Mouse (Mus musculus) liver, embryonic 13.5 days (tissue): Measurements from ENCODE around the gene Ntm. TPM values are rescaled to one million over a fixed set of nuclear protein-coding genes. Genes with fewer than 3 reads are reported as not detected.

Experiments used
- ATAC-seq: fragments of 200-750 bp; cut with Nextera tagmentation; 2 replicates; pipeline ENCODE4 v1.8.0; 2017; ENCODE audit warnings: low read depth, mild to moderate bottlenecking, moderate number of reproducible peaks, moderate library complexity
- DNase-seq: peaks from one replicate; pipeline ENCODE4 v3.0.0; 2022
- H3K27ac ChIP-seq: fragments of 300-500 bp; sonication (generic); 2 replicates; pipeline ENCODE4 v1.5.1; 2015; ENCODE audit warnings: moderate library complexity, mild to moderate bottlenecking, inconsistent platforms
- H3K27me3 ChIP-seq: fragments of 300-500 bp; sonication (generic); 2 replicates; pipeline ENCODE4 v1.6.1; 2015; ENCODE audit warnings: mild to moderate bottlenecking, inconsistent platforms
- H3K36me3 ChIP-seq: fragments of 300-500 bp; sonication (generic); 2 replicates; pipeline ENCODE4 v1.6.1; 2015; ENCODE audit warnings: mild to moderate bottlenecking, inconsistent platforms
- H3K4me1 ChIP-seq: fragments of 300-500 bp; sonication (generic); replicated peaks from 2 replicates; pipeline ENCODE4 v1.6.1; 2015; ENCODE audit warnings: inconsistent platforms
- H3K4me2 ChIP-seq: fragments of 300-500 bp; sonication (generic); 2 replicates; pipeline ENCODE4 v1.6.1; 2015; ENCODE audit warnings: inconsistent platforms, mild to moderate bottlenecking, moderate library complexity
- H3K4me3 ChIP-seq: fragments of 300-500 bp; sonication (generic); replicated peaks from 2 replicates; pipeline ENCODE4 v1.5.1; 2015; ENCODE audit warnings: mild to moderate bottlenecking, inconsistent platforms
- H3K9ac ChIP-seq: fragments of 300-500 bp; sonication (generic); 2 replicates; pipeline ENCODE4 v1.6.1; 2015; ENCODE audit warnings: mild to moderate bottlenecking, inconsistent platforms
- H3K9me3 ChIP-seq: fragments of 300-500 bp; sonication (generic); replicated peaks from 2 replicates; pipeline ENCODE4 v1.6.1; 2016; ENCODE audit warnings: inconsistent platforms
- WGBS: fragments of 180-500 bp; shearing (Covaris S2); methylation state at CpG from one replicate; pipeline ENCODE4 v1.1.7; 2015; ENCODE audit not compliant: insufficient replicate concordance; 5-methylcytosine and 5-hydroxymethylcytosine counted together
- polyA plus RNA-seq: library from polyadenylated mRNA; unstranded; fragments of >200 nt; fragmentation: Nextera tagmentation; extraction: Ambion mirVana; gene quantifications from 2 replicates; pipeline ENCODE4 v1.2.1, GENCODE M21; 2015

Ntm gene
- polyA plus RNA-seq, 1 experiment from 2014 or later = 1.2 TPM

GRCm38 (mm10) chr9:29272861-29273260, 690.1 kb downstream of the Ntm start:
- 66% methylated on average over 3 of the region's 3 CpGs for WGBS

GRCm38 (mm10) chr9:29269988-29270387, 693.0 kb downstream of the Ntm start:
- H3K4me2 ChIP-seq = no peak overlapping the region
- H3K36me3 ChIP-seq = no peaks in the 10 kb centered on the region
- ATAC-seq (no peak), DNase-seq (no peak)
- no peaks in the 10 kb centered on the region for H3K9me3 ChIP-seq
- H3K4me1 ChIP-seq = no peaks in the 10 kb centered on the region
- WGBS = 55% methylated on average over 6 of the region's 6 CpGs
- no peaks in the 10 kb centered on the region for H3K27me3 ChIP-seq
- no peak overlapping the region for H3K27ac ChIP-seq
- no peak overlapping the region for H3K9ac ChIP-seq
- no peak overlapping the region for H3K4me3 ChIP-seq

More at GRCm38 (mm10) chr9:29272861-29273260, 690.1 kb downstream of the Ntm start:
- Histone ChIP-seq H3K4me1 (no peaks in the 10 kb centered on the region), H3K9ac (no peak overlapping the region), H3K36me3 (no peaks in the 10 kb centered on the region), H3K4me3 (no peak overlapping the region), H3K9me3 (no peaks in the 10 kb centered on the region), H3K27me3 (no peaks in the 10 kb centered on the region), H3K27ac (no peak overlapping the region), H3K4me2 (no peak overlapping the region)
- ATAC-seq = no peak
- DNase-seq = no peak

- no peak for DNase-seq
- no peaks in the 10 kb centered on the region for H3K4me1 ChIP-seq
- ATAC-seq = no peak
- H3K27ac ChIP-seq = no peak overlapping the region
- 57% methylated on average over 2 of the region's 2 CpGs for WGBS
- H3K9me3 ChIP-seq = no peaks in the 10 kb centered on the region
- no peak overlapping the region for H3K4me2 ChIP-seq
- no peak overlapping the region for H3K9ac ChIP-seq
- no peaks in the 10 kb centered on the region for H3K36me3 ChIP-seq
- no peak overlapping the region for H3K4me3 ChIP-seq
- no peaks in the 10 kb centered on the region for H3K27me3 ChIP-seq
These were observed 693.7 kb downstream of the Ntm start for GRCm38 (mm10) chr9:29269277-29269646.

GRCm38 (mm10) chr9:29268583-29269276, 694.2 kb downstream of the Ntm start:
- no peaks in the 10 kb centered on the region for H3K27me3 ChIP-seq
- DNase-seq (no peak), ATAC-seq (no peak)
- H3K4me3 ChIP-seq = no peak overlapping the region
- no peaks in the 10 kb centered on the region for H3K36me3 ChIP-seq
- H3K27ac ChIP-seq = no peak overlapping the region
- H3K9ac ChIP-seq = no peak overlapping the region
- H3K4me1 ChIP-seq = no peaks in the 10 kb centered on the region
- 53% methylated on average over 10 of the region's 10 CpGs for WGBS
- no peak overlapping the region for H3K4me2 ChIP-seq
- no peaks in the 10 kb centered on the region for H3K9me3 ChIP-seq

GRCm38 (mm10) chr9:29267663-29268062, 695.3 kb downstream of the Ntm start:
- 45% methylated on average over 3 of the region's 3 CpGs for WGBS
- Histone ChIP-seq H3K27me3 (no peaks in the 10 kb centered on the region), H3K4me1 (no peaks in the 10 kb centered on the region), H3K9me3 (no peaks in the 10 kb centered on the region), H3K27ac (no peak overlapping the region), H3K4me2 (no peak overlapping the region), H3K36me3 (no peaks in the 10 kb centered on the region), H3K9ac (no peak overlapping the region), H3K4me3 (no peak overlapping the region)
- no peak for ATAC-seq
- DNase-seq = no peak

- Histone ChIP-seq H3K27ac (no peak overlapping the region), H3K4me3 (no peak overlapping the region), H3K27me3 (no peaks in the 10 kb centered on the region), H3K4me1 (no peaks in the 10 kb centered on the region), H3K9me3 (no peaks in the 10 kb centered on the region), H3K36me3 (no peaks in the 10 kb centered on the region), H3K4me2 (no peak overlapping the region), H3K9ac (no peak overlapping the region)
- WGBS = 57% methylated on average over 4 of the region's 4 CpGs
- DNase-seq = no peak
- ATAC-seq = no peak
These were observed 697.8 kb downstream of the Ntm start for GRCm38 (mm10) chr9:29265177-29265576.

- H3K9ac ChIP-seq = no peak overlapping the region
- H3K4me1 ChIP-seq = no peaks in the 10 kb centered on the region
- DNase-seq = no peak
- no peaks in the 10 kb centered on the region for H3K36me3 ChIP-seq
- WGBS = 56% methylated on average over 3 of the region's 3 CpGs
- H3K27me3 ChIP-seq = no peaks in the 10 kb centered on the region
- ATAC-seq = no peak
- H3K9me3 ChIP-seq = no peaks in the 10 kb centered on the region
- no peak overlapping the region for H3K4me2 ChIP-seq
- no peak overlapping the region for H3K27ac ChIP-seq
- no peak overlapping the region for H3K4me3 ChIP-seq
These were observed 700.1 kb downstream of the Ntm start for GRCm38 (mm10) chr9:29262836-29263235.

GRCm38 (mm10) chr9:29252866-29253265, 710.1 kb downstream of the Ntm start:
- H3K27me3 ChIP-seq = no peaks in the 10 kb centered on the region
- H3K27ac ChIP-seq = no peak overlapping the region
- ATAC-seq (no peak), DNase-seq (no peak)
- no peak overlapping the region for H3K9ac ChIP-seq
- no peak overlapping the region for H3K4me3 ChIP-seq
- no peaks in the 10 kb centered on the region for H3K9me3 ChIP-seq
- WGBS = 52% methylated on average over 2 of the region's 2 CpGs
- no peaks in the 10 kb centered on the region for H3K36me3 ChIP-seq
- no peaks in the 10 kb centered on the region for H3K4me1 ChIP-seq
- no peak overlapping the region for H3K4me2 ChIP-seq

GRCm38 (mm10) chr9:29250813-29251212, 712.1 kb downstream of the Ntm start:
- no peak overlapping the region for H3K4me2 ChIP-seq
- WGBS = 53% methylated on average over 3 of the region's 3 CpGs
- DNase-seq (no peak), ATAC-seq (no peak)
- no peaks in the 10 kb centered on the region for H3K9me3 ChIP-seq
- no peaks in the 10 kb centered on the region for H3K36me3 ChIP-seq
- H3K27me3 ChIP-seq = no peaks in the 10 kb centered on the region
- H3K4me3 ChIP-seq = no peak overlapping the region
- no peak overlapping the region for H3K9ac ChIP-seq
- no peaks in the 10 kb centered on the region for H3K4me1 ChIP-seq
- no peak overlapping the region for H3K27ac ChIP-seq

GRCm38 (mm10) chr9:29247812-29248211, 715.1 kb downstream of the Ntm start:
- no peak overlapping the region for H3K4me2 ChIP-seq
- H3K4me1 ChIP-seq = no peaks in the 10 kb centered on the region
- H3K27ac ChIP-seq = no peak overlapping the region
- H3K36me3 ChIP-seq = no peaks in the 10 kb centered on the region
- H3K9me3 ChIP-seq = no peaks in the 10 kb centered on the region
- DNase-seq = no peak
- 65% methylated on average over 3 of the region's 3 CpGs for WGBS
- no peaks in the 10 kb centered on the region for H3K27me3 ChIP-seq
- H3K4me3 ChIP-seq = no peak overlapping the region
- no peak for ATAC-seq
- H3K9ac ChIP-seq = no peak overlapping the region

GRCm38 (mm10) chr9:29244006-29244405, 718.9 kb downstream of the Ntm start:
- Histone ChIP-seq H3K27me3 (no peaks in the 10 kb centered on the region), H3K4me1 (no peaks in the 10 kb centered on the region), H3K4me3 (no peak overlapping the region), H3K27ac (no peak overlapping the region), H3K4me2 (no peak overlapping the region), H3K9ac (no peak overlapping the region), H3K36me3 (no peaks in the 10 kb centered on the region), H3K9me3 (no peaks in the 10 kb centered on the region)
- 42% methylated on average over 2 of the region's 2 CpGs for WGBS
- DNase-seq (no peak), ATAC-seq (no peak)
